Mouse (Mus musculus): ENCODE measurements around the gene Arhgap15.

The Arhgap15 gene

DNA sequence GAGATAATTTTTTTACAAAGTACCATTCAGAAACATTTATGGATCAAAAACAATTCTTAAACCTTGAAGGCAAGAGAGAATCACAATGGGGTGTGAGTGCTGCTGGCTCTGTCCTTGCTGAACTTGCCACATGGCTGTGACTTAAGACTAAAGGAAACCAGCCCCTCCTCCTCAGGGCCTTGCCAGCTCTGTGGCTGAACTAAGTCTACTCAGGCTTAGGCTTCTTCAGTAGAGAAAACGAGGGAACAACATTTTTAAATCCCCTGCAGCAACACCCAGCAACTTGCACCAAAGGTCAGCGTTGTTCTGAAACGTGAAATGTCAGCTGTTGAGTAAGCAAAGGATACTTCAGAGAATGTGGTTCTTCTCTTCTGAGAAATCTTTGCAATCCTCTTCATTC is 417.2 kb downstream of the Arhgap15 start:
- no peak for DNase-seq (ENCODE audit: extremely low read depth, low read depth)

DNA sequence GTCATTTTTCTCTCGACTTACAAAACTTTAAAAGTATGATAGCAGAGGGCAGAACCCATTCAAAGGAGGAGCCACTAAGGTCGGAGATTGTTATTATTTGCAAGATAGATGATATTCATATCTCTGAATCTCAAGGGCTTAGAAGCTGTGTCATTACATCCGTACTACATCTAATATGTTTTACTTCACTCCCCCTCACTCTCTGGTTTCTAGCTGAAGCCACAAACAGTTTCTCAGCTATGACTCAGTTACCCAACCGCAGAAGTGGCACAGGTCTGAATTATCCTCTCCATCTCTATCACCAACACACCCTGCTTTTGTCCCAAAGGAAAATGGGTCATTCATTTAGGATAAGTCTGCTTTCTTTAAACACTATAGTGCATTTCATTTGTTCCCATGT is 418.1 kb downstream of the Arhgap15 start:
- no peak for DNase-seq (ENCODE audit: extremely low read depth, low read depth)

DNA sequence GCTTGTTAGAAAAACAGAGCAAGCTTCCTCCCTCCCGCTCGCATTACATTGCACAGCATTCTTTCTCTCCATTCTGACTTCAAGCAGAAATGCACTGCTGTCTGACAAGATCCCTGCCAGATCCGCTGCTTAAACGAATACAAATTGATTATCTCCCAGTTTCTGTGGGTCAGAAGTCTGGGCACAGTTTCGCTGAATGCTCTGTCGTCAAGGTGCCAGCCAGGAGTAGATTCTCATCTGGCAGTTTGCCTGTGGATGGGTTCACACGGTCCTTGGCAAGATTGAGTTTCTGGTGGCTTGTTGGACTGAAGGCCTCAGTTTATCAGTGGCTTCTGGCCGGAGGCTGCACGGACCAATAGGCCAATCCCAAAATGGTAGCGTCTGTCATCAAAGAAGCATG is 435.9 kb downstream of the Arhgap15 start:
- no peak for DNase-seq (ENCODE audit: extremely low read depth, low read depth)

DNA sequence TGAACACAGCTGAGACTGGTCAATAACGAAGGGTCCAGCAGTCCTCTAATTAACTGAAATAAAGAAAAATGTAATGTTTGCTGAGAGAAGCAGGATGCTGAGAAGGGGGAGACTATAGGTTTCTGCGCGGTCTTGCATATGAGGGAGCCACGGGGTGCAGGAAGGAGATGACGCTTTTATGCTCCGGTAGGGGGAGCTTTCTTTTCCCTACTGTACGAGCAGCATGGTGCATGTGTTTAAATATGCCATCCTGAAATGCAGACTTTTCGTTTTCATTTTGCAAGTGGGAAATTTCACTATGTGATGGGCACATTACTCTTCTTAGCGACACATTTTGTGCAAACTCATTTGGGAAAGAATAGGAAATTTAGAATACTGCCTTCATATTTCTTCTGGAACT is 442.1 kb downstream of the Arhgap15 start:
- no peak for DNase-seq (ENCODE audit: extremely low read depth, low read depth)

DNA sequence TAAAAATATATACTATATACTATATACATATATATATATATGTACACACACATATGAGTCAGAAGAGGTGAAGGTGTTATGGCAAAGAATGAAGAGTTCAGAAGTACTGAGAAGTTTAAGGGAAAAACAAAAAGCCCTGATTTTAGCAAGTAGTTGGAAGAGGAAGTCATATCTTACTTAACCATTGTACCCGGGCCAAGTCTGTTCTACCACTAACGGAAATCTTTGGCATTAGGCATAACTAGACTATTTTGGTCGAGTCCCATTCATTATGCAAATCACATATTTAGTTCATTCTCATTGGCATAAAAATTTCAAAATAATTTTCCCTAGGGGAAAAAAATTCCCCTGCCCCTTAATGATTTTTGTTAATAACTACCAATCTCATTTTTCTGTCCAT is 443.4 kb downstream of the Arhgap15 start:
- no peak for DNase-seq (ENCODE audit: extremely low read depth, low read depth)

DNA sequence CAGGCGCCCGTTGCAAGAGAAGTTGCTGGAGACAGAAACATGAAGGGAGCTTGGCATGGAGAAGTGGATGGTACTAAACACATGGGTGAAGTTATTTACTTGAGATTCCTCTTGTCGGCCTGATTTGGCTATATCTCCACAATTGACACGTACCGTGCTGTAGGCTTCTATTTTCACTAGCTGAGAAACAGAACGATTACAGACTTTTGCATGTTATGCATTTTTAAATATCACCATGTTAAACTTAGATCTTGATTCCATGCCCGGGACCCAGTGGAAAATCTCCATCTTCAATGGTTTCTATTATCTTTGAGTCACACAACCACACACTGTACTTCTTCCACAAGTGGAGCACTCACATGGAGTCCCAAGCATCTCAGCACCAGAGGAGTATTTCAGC is 466.9 kb downstream of the Arhgap15 start:
- no peak for DNase-seq (ENCODE audit: extremely low read depth, low read depth)

DNA sequence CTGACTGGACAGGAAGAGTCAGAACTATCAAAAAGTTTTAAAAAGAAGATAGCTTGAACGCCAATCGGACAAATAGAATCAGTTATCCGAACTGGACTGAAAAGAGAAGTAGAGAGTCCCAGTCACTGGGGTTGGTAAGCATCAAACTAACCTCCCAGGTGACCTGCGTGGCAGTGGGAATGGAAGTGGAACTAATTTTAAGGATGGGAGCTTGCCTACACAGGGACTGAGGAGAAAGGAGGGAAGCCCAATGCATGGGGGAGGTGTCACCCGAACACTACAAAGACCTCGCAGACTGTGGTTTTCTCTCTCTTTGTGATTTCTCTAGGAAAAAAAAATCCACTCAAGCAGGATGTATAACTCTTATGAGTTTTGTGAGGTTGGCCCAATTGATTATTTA is 469.2 kb downstream of the Arhgap15 start:
- DNase-seq (ENCODE audit: extremely low read depth, low read depth), result no peak

DNA sequence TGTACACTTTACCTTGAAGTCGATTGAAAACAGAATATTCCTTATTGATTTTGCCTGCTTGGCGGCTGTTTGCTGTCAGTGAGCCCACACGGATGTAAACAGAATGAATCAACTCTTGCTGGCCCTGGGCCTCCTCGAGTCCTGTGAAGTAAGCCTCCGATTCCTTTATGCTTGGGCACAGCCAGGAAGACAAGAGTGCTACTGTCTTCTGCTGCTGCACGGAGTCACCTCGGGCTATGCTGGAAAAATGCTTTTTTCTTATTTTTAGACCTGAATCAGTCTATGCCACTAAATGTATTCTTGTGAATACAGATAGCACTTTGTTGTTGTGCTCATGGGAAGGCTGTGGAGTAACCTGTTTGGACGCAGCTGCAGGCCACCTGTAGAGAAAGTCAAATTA is 469.7 kb downstream of the Arhgap15 start:
- DNase-seq (ENCODE audit: extremely low read depth, low read depth), result no peak

DNA sequence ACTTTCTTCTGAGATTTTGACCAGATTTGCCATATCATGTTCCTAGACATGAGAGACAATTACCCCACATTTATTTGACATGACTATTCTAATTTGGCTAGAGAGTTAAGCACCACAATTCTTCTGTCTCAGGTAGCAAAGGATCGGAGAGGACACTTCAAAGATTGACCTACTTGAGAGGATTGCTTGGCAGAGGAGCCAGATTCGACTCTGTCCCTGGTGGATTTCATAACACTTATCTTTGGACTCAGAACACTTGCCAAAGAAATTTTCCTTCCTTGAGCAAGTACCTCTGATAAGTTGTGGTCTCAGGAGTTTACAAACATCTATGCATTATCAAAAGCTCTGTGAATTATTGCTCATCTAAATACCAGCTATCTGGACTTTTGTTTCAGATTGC is 473.1 kb downstream of the Arhgap15 start:
- DNase-seq (ENCODE audit: extremely low read depth, low read depth), result no peak

DNA sequence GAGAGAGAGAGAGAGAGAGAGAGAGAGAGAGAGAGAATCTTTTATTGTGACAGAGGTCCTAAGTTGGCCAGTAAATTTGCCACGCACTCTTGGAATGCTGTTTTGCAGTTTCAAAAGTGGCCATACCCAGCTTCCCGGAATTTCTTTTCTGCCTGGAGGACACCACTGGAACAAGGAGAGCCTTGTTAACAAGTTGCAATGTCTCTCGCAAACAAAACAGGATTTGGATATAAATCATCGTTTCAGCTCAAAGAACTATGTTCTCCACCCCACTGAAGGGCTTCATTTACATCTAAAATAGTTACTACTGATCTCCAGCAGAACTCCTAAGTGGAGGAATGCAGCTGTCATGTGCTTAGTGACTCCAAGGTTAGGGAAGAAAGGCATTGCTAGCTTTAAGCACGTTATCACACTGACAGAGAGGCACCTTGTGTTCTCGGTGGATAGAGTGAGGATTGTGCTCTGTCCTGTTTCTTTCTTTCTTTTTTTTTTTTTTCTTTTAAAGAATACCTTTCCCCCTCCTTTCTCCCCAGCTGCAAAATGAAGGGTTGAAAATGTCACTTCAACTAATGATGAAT is 473.6 kb downstream of the Arhgap15 start:
- DNase-seq (ENCODE audit: extremely low read depth, low read depth), result no peak

DNA sequence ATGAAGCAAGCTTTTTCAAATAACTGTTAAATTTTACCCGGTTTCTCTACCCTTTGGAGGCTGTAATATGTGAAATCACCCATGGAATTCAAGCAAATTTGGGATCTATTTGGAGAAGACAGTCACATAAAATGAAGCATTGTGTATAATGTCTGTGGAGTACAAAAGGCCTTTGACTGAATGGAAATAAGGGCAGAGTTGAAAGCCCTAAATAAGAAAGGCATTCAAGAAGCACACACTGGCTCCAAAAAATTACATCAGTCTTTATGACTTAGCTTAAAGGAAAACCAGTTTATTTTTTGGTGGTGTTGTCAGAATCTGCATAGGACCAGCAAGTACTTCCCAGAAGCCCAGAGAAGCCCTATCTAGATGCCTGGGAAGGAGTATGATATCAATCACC is 486.2 kb downstream of the Arhgap15 start:
- DNase-seq (ENCODE audit: extremely low read depth, low read depth), result no peak

DNA sequence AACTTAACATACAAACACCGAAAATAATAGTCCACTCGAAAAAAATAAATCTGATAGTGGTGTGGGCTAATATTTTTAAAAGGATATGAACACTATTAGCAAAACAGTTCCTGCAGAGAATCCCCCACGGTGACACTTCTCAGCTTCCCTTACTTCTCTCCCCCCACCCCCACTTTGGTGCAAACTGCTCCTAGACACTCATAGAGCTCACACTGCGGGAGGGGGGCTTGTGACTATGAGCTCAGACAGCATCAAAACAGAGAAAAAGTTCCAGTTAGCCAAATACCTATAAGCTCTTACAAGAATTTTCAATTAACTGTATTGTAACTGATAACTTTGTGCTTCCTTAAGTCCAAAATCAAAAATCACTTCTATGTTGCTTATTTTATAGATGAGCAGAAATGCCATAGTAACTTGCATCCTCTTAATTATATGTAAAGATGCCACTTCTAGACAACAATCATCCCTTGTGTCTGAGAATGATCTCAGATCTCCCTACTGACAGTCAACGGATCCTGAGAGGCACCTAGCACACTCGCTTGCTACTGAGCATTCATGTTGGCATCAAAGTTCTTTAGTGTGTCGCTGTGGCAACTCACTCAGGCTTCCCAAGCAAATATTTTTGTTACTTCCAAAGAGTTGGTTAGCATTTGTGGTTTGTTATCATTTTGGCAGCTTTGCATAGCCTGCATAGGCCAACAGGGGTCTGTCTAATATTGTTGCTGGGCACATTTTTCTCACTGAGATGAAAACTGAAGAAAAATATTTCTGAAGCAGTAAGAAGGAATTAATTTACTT is 493.2 kb downstream of the Arhgap15 start:
- DNase-seq (ENCODE audit: extremely low read depth, low read depth), result no peak

DNA sequence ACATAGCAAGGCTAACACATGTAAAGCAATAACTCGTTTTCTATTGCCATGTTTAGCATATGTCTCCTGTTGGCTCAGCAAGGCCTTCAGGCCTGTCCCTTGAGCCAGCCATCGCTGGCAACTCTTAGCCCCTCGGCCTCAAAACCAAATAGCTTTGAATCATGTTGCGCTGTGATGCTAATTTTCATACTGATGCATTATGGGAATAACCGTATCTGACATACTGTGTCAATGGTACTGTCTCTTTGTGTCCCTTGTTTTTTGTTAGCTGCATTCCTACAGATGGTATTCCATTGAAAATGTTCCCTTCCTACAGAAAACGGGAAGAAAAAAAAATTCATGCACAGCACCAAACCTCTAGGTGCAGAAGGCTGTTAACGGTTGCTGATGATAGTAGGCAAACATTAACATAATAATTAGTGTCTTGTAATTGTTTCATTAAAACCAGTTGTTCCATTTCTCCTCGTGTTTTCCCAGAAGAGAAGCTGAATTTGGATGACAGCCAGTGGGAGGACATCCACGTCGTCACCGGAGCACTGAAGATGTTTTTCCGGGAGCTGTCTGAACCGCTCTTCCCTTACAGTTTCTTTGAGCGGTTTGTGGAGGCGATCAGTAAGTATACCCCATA is 494.1 kb downstream of the Arhgap15 start:
- no peak for DNase-seq (ENCODE audit: extremely low read depth, low read depth)

DNA sequence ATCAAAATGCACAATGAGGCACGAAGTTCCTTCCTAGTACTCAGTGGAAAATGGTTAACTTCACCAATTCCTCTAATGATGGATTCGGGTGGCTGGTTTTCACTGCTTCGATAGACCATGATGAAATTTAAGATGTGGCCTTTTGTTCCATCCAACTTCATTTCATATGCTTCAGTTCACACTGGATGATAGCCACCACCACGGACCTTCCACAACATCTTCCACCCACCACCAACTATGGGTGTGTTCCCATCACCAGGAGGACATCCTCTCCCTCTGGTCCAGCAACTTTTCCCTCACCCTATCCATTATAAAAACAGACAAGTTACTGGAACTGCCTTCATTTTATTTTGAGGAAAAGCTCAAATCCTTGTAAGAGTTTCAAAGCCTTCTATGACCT is 506.7 kb downstream of the Arhgap15 start:
- DNase-seq (ENCODE audit: extremely low read depth, low read depth), result no peak

DNA sequence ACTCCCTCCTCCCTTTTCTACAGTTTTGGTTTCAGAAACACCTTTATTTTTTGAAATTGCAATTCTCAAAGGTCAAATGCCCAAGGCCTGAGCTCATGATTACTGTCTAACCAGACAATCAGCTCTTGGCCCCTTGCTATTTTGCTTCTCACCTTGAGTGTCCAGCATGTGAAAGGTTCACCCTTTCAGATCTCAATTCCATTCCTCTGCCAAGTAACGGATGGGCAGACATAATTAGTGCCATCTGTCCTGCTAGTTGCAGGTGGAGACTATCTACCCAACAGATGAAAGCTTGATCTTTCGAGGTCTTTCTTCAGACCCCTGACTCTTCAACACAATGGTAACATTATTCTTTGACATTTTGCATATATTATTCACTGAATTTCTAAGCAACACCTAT is 509.3 kb downstream of the Arhgap15 start:
- DNase-seq (ENCODE audit: extremely low read depth, low read depth), result no peak

DNA sequence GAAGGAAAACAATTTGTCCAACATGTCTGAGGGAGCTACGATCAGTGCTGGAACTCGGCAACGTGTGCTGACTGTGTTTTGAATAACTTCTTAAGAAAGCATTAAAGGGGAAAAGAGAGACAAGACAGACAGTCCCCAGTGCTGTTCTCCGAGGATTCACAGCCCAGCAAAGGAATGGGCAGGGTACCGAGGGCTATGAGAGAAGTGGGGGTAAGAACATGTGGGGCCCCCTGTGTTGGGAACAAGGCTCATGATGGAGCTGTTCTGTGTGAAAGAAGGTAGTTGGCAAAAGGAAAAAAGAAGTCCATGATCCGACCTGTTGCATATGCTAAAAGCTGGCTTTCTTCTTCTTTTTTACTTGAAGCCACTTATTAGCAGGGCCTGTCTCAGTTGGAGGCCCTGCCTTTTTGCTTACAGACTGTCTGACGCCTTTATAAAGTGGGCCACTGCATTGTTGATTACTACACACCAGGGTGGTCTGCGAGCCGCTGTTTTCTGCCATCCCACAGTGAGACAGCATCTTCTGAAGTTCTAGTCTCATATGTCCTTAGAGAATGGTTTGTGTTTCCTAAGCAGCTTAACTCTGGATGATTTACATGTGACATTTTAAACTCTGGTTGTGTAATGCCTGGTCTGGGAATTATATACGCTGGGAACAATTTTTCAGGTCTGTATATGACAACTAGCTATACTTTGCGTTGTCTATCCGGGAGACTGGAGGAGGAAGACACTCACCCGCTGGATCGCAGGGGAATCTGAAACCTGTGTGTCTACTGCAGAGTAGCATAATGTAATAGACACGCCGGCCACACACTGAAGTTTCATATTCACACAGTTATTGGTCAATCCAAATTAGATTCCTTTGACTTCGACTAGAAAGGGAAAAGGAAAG is 523.1 kb downstream of the Arhgap15 start:
- no peak for DNase-seq (ENCODE audit: extremely low read depth, low read depth)

DNA sequence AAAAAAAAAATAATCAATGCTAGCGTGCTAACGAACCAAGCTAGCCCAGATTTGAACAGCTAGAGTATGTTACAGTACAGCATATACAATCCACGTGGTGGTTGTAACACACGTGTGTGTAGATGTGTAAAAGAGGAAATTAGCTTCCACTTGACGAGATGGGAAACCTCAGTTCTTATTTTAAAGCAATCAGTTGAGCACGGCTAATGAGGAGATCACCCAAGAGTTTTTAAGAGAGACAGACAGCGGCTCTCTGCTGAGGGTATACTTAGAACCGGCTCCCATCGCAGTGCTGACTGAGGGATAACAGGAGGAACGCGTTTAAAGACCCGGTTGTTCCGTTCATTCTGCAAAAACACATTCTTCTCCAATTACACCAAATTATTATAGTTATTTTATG is 524.0 kb downstream of the Arhgap15 start:
- DNase-seq (ENCODE audit: extremely low read depth, low read depth), result no peak

DNA sequence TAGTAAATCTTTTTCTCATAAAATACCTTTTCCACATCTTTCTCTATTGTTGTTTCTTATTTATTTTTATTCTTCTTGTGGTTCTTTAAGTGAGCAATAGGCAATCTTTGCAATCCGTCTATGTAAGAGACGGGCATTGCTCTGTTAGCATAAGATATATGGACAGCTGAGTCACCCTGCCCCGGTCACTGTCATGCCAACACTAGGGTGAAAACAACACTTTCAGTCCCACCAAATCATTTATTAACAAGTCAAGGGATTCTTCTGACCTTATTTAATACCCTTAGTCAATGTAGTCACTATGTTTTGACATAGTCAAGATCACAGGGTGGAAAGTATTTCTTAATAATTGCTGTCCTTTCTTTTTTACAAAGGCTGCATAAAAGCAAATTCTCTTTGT is 525.8 kb downstream of the Arhgap15 start:
- DNase-seq (ENCODE audit: extremely low read depth, low read depth), result no peak

DNA sequence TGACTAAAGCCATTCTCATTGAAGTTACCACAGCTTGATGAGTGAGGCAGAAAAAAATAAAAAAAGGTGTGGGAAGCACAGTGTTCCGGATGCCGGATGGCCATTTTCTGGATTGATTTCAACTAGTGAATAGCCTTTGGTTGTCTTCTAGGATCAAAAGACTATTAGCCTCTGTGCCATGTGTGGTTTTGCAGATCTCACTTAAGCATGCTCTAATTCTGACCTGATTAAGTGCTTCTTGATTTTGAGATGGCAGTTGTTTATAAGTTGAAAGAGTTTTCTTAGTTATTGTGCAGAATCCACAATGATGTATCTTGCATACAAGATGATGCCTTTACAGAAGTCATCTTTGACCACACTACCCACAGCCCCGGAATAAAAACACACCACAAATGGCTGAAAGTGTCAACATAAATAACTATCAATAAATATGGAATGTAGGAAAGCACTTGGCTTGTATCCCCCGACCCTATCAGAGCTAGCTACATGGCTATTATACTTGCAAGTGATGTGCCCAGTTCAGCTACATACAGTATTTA is 537.6 kb downstream of the Arhgap15 start:
- no peak for DNase-seq (ENCODE audit: extremely low read depth, low read depth)

DNA sequence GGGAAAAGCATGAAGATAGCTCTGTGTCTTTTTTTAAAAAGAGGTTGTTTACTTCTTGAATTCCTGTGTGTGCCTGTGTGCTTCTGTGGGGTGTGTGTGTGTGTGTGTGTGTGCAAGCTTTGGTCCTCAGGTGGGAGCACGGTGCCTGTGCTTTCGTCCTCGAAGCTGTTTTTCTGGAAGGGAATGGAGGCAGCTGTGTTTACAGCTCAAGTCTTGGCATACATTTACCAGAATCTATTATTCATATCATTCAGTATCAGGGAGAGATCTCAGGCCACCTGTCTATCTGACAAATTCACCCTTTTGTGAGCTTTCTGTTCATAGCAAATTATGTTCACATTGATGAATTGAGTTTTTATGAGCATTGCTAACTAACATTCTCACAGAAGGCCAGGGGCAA is 550.5 kb downstream of the Arhgap15 start:
- DNase-seq (ENCODE audit: extremely low read depth, low read depth), result no peak

DNA sequence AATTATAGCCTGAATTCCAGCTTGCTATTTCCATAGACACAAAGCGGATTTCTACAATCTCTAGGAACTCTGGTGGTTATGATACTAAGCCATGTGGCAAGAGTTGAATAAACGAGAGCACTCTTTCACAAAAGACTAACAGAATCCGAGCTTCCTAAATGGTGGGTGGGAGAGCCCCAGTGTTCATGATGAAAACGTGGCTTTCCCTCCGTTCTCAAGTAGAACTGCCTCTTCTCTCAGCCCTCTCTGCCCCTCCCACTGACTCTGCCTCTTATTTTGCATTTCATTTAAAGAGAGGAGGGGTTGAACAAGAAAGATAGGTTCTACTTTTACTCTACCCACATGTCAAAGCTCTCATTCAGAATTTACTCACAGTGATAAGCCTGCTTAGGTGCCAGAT is 551.3 kb downstream of the Arhgap15 start:
- no peak for DNase-seq (ENCODE audit: extremely low read depth, low read depth)

DNA sequence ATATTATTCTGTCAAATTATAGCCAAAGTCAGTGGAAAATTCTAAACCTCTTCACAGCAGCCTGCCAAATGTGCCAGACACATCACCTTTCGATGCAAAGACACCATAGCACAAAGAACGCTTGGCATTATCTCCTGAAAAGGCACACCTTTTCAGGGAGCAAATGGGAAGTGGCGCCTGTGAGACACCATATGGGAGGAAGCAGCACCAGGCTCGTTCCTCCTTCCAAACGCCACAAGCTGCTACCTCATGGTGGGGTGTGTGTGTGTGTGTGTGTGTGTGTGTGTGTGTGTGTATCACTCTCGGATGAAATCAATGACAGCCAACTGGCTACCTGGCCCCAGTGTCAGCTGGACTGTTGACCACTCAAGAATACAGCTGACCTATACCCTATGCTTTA is 551.8 kb downstream of the Arhgap15 start:
- DNase-seq (ENCODE audit: extremely low read depth, low read depth), result no peak

Measured in MEL-GATA-1-ER (cell line).